Mouse (Mus musculus): ENCODE data around the gene Rgs7. TPM values are rescaled to one million over a fixed set of nuclear protein-coding genes. Genes with fewer than 3 reads are reported as not detected.

Gene Rgs7
- polyA plus RNA-seq, 1 experiment from 2014 or later = 0.39 TPM

- Histone ChIP-seq H3K9ac (ENCODE audit: low read length) (no peak overlapping the region), H3K27ac (ENCODE audit: low read length) (no peak overlapping the region), H3K9me3 (ENCODE audit: control insufficient read depth, low read length) (no peaks in the 10 kb centered on the region), H3K4me1 (replicated peaks; ENCODE audit: control insufficient read depth, insufficient read depth, low read length) (no peaks in the 10 kb centered on the region), H3K4me2 (ENCODE audit: low read depth, low read length) (no peak overlapping the region), H3K27me3 (ENCODE audit: control insufficient read depth, insufficient read depth, low read depth, low read length) (no peaks in the 10 kb centered on the region), H3K36me3 (ENCODE audit: control insufficient read depth, insufficient read depth, low read length) (no peaks in the 10 kb centered on the region), H3K4me3 (ENCODE audit: low read length) (no peak overlapping the region)
- ATAC-seq (ENCODE audit: low read depth) = peak; percentile 49; the same call in 1 of the 2 replicates
- WGBS = 38% methylated on average over 4 of the region's 4 CpGs
Observed at GRCm38 (mm10) chr1:175041167-175041817, 451.0 kb downstream of the Rgs7 start.

GRCm38 (mm10) chr1:175040038-175040437 lies 452.3 kb downstream of the Rgs7 start:
- Histone ChIP-seq H3K9me3 (ENCODE audit: control insufficient read depth, low read length) (no peaks in the 10 kb centered on the region), H3K4me2 (ENCODE audit: low read depth, low read length) (no peak overlapping the region), H3K4me3 (ENCODE audit: low read length) (no peak overlapping the region), H3K9ac (ENCODE audit: low read length) (no peak overlapping the region), H3K27me3 (ENCODE audit: control insufficient read depth, insufficient read depth, low read depth, low read length) (no peaks in the 10 kb centered on the region), H3K36me3 (ENCODE audit: control insufficient read depth, insufficient read depth, low read length) (no peaks in the 10 kb centered on the region), H3K4me1 (replicated peaks; ENCODE audit: control insufficient read depth, insufficient read depth, low read length) (no peaks in the 10 kb centered on the region), H3K27ac (ENCODE audit: low read length) (no peak overlapping the region)
- 86% methylated on average over 4 of the region's 4 CpGs for WGBS
- ATAC-seq (ENCODE audit: low read depth) = no peak

GRCm38 (mm10) chr1:175039567-175039966 lies 452.7 kb downstream of the Rgs7 start:
- Histone ChIP-seq H3K4me1 (replicated peaks; ENCODE audit: control insufficient read depth, insufficient read depth, low read length) (no peaks in the 10 kb centered on the region), H3K9me3 (ENCODE audit: control insufficient read depth, low read length) (no peaks in the 10 kb centered on the region), H3K9ac (ENCODE audit: low read length) (no peak overlapping the region), H3K4me3 (ENCODE audit: low read length) (no peak overlapping the region), H3K36me3 (ENCODE audit: control insufficient read depth, insufficient read depth, low read length) (no peaks in the 10 kb centered on the region), H3K27me3 (ENCODE audit: control insufficient read depth, insufficient read depth, low read depth, low read length) (no peaks in the 10 kb centered on the region), H3K4me2 (ENCODE audit: low read depth, low read length) (no peak overlapping the region), H3K27ac (ENCODE audit: low read length) (no peak overlapping the region)
- WGBS = 46% methylated on average over 6 of the region's 6 CpGs
- no peak for ATAC-seq (ENCODE audit: low read depth)

GRCm38 (mm10) chr1:175035461-175035860 lies 456.8 kb downstream of the Rgs7 start:
- no peak overlapping the region for H3K4me2 ChIP-seq (ENCODE audit: low read depth, low read length)
- no peak overlapping the region for H3K9ac ChIP-seq (ENCODE audit: low read length)
- ATAC-seq (ENCODE audit: low read depth) = no peak
- no peaks in the 10 kb centered on the region for H3K27me3 ChIP-seq (ENCODE audit: control insufficient read depth, insufficient read depth, low read depth, low read length)
- no peaks in the 10 kb centered on the region for H3K9me3 ChIP-seq (ENCODE audit: control insufficient read depth, low read length)
- 84% methylated on average over 5 of the region's 5 CpGs for WGBS
- H3K36me3 ChIP-seq (ENCODE audit: control insufficient read depth, insufficient read depth, low read length) = no peaks in the 10 kb centered on the region
- no peaks in the 10 kb centered on the region for H3K4me1 ChIP-seq (replicated peaks; ENCODE audit: control insufficient read depth, insufficient read depth, low read length)
- no peak overlapping the region for H3K4me3 ChIP-seq (ENCODE audit: low read length)
- H3K27ac ChIP-seq (ENCODE audit: low read length) = no peak overlapping the region

- Histone ChIP-seq H3K27me3 (ENCODE audit: control insufficient read depth, insufficient read depth, low read depth, low read length) (no peaks in the 10 kb centered on the region), H3K4me3 (ENCODE audit: low read length) (no peak overlapping the region), H3K9ac (ENCODE audit: low read length) (no peak overlapping the region), H3K4me2 (ENCODE audit: low read depth, low read length) (no peak overlapping the region), H3K27ac (ENCODE audit: low read length) (no peak overlapping the region), H3K9me3 (ENCODE audit: control insufficient read depth, low read length) (no peaks in the 10 kb centered on the region), H3K4me1 (replicated peaks; ENCODE audit: control insufficient read depth, insufficient read depth, low read length) (no peaks in the 10 kb centered on the region), H3K36me3 (ENCODE audit: control insufficient read depth, insufficient read depth, low read length) (no peaks in the 10 kb centered on the region)
- WGBS = 61% methylated on average over 6 of the region's 6 CpGs
- ATAC-seq (ENCODE audit: low read depth) = no peak
Observed at GRCm38 (mm10) chr1:175032015-175032414, 460.3 kb downstream of the Rgs7 start.

GRCm38 (mm10) chr1:175028716-175029204 lies 463.5 kb downstream of the Rgs7 start:
- Histone ChIP-seq H3K9ac (ENCODE audit: low read length) (no peak overlapping the region), H3K9me3 (ENCODE audit: control insufficient read depth, low read length) (no peaks in the 10 kb centered on the region)

GRCm38 (mm10) chr1:175028267-175028666 lies 464.0 kb downstream of the Rgs7 start:
- H3K36me3 ChIP-seq (ENCODE audit: control insufficient read depth, insufficient read depth, low read length) = no peaks in the 10 kb centered on the region
- ATAC-seq (ENCODE audit: low read depth) = no peak
- no peaks in the 10 kb centered on the region for H3K4me1 ChIP-seq (replicated peaks; ENCODE audit: control insufficient read depth, insufficient read depth, low read length)
- H3K27me3 ChIP-seq (ENCODE audit: control insufficient read depth, insufficient read depth, low read depth, low read length) = no peaks in the 10 kb centered on the region
- no peak overlapping the region for H3K4me3 ChIP-seq (ENCODE audit: low read length)
- 14% methylated on average over 4 of the region's 4 CpGs for WGBS
- H3K4me2 ChIP-seq (ENCODE audit: low read depth, low read length) = no peak overlapping the region
- H3K9ac ChIP-seq (ENCODE audit: low read length) = no peak overlapping the region
- H3K9me3 ChIP-seq (ENCODE audit: control insufficient read depth, low read length) = no peaks in the 10 kb centered on the region
- no peak overlapping the region for H3K27ac ChIP-seq (ENCODE audit: low read length)

More at GRCm38 (mm10) chr1:175028716-175029204, 463.5 kb downstream of the Rgs7 start:
- H3K27me3 ChIP-seq (ENCODE audit: control insufficient read depth, insufficient read depth, low read depth, low read length) = no peaks in the 10 kb centered on the region
- H3K4me1 ChIP-seq (replicated peaks; ENCODE audit: control insufficient read depth, insufficient read depth, low read length) = no peaks in the 10 kb centered on the region
- WGBS = 13% methylated on average over 9 of the region's 9 CpGs
- no peak overlapping the region for H3K4me3 ChIP-seq (ENCODE audit: low read length)
- H3K36me3 ChIP-seq (ENCODE audit: control insufficient read depth, insufficient read depth, low read length) = no peaks in the 10 kb centered on the region
- H3K4me2 ChIP-seq (ENCODE audit: low read depth, low read length) = no peak overlapping the region
- H3K27ac ChIP-seq (ENCODE audit: low read length) = no peak overlapping the region
- peak; percentile 26; the same call in 1 of the 2 replicates for ATAC-seq (ENCODE audit: low read depth)

GRCm38 (mm10) chr1:175025781-175026309 lies 466.5 kb downstream of the Rgs7 start:
- Histone ChIP-seq H3K4me3 (ENCODE audit: low read length) (no peak overlapping the region), H3K36me3 (ENCODE audit: control insufficient read depth, insufficient read depth, low read length) (no peaks in the 10 kb centered on the region), H3K4me2 (ENCODE audit: low read depth, low read length) (no peak overlapping the region), H3K27ac (ENCODE audit: low read length) (no peak overlapping the region), H3K9me3 (ENCODE audit: control insufficient read depth, low read length) (no peaks in the 10 kb centered on the region), H3K27me3 (ENCODE audit: control insufficient read depth, insufficient read depth, low read depth, low read length) (no peaks in the 10 kb centered on the region), H3K9ac (ENCODE audit: low read length) (no peak overlapping the region), H3K4me1 (replicated peaks; ENCODE audit: control insufficient read depth, insufficient read depth, low read length) (no peaks in the 10 kb centered on the region)
- WGBS = 27% methylated on average over 7 of the region's 7 CpGs
- no peak for ATAC-seq (ENCODE audit: low read depth)

DNA sequence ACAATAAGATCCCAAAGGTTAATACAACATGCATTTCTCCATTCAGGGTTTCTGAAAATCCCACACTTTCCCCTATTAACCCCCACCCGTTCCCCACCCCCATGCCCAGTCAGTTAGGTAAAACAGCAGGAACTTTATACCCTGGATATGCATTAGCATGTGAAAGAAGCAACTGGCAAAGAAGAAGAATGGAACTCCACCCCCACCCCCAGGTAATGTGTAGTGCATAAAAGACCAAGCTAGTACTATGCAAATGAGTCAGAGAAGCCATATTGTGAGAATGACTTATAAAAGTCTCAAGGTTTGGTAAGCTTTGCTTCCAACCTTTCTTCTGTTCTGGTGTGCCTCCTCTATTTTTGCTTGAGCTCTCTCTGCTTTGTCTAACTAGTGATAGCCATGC lies 468.2 kb downstream of the Rgs7 start:
- ATAC-seq (ENCODE audit: low read depth) = no peak
- H3K4me3 ChIP-seq (ENCODE audit: low read length) = no peak overlapping the region
- no peak overlapping the region for H3K27ac ChIP-seq (ENCODE audit: low read length)
- no peak overlapping the region for H3K9ac ChIP-seq (ENCODE audit: low read length)
- no peaks in the 10 kb centered on the region for H3K36me3 ChIP-seq (ENCODE audit: control insufficient read depth, insufficient read depth, low read length)
- no peaks in the 10 kb centered on the region for H3K9me3 ChIP-seq (ENCODE audit: control insufficient read depth, low read length)
- no peaks in the 10 kb centered on the region for H3K4me1 ChIP-seq (replicated peaks; ENCODE audit: control insufficient read depth, insufficient read depth, low read length)
- WGBS = 78% methylated on average over 1 of the region's 1 CpGs
- no peaks in the 10 kb centered on the region for H3K27me3 ChIP-seq (ENCODE audit: control insufficient read depth, insufficient read depth, low read depth, low read length)
- no peak overlapping the region for H3K4me2 ChIP-seq (ENCODE audit: low read depth, low read length)

Measured in lung, embryonic 16.5 days (tissue).